Mouse (Mus musculus) induced T-regulatory cell, adult 2 months (primary cell): Measurements from ENCODE around the gene Ephx1.
A peak's percentile ranks its signal among the peaks of the same experiment; 100 is the strongest.

Experiments
- DNase-seq: peaks from one replicate; pipeline ENCODE4 v3.0.0-alpha.2; 2012; ENCODE audit warnings: low read depth

Ephx1 gene

GRCm38 (mm10) chr1:180936610-180937398, 83.9 kb downstream of the Ephx1 start:
- peak; percentile 60 for DNase-seq

GRCm38 (mm10) chr1:180934467-180935419, 86.0 kb downstream of the Ephx1 start, which contains the start of gene Lefty1:
Lefty1 (plus strand) TSS chr1:180935022.
- no peak for DNase-seq

- DNase-seq, result no peak
Observed at GRCm38 (mm10) chr1:180933659-180934058, 87.0 kb downstream of the Ephx1 start.

GRCm38 (mm10) chr1:180931106-180931505, 89.6 kb downstream of the Ephx1 start:
- DNase-seq, result no peak

GRCm38 (mm10) chr1:180929599-180929998, 91.1 kb downstream of the Ephx1 start:
- DNase-seq, result no peak

- peak; percentile 76 for DNase-seq
Observed at GRCm38 (mm10) chr1:180926286-180926685, 94.4 kb downstream of the Ephx1 start.
